Mouse (Mus musculus) spleen, adult 2 months (tissue): ENCODE measurements around the gene Tunar.

Experiments used
- CTCF ChIP-seq: fragments of 200-500 bp; IDR thresholded peaks from 2 replicates; pipeline ENCODE4 v1.5.1; 2011; ENCODE audit warnings: mild to moderate bottlenecking, inconsistent platforms; ENCODE audit not compliant: insufficient read depth, insufficient read length, insufficient replicate concordance; ENCODE audit errors: extremely low read depth
- POLR2A ChIP-seq: fragments of 200-500 bp; IDR thresholded peaks from 2 replicates; pipeline ENCODE4 v1.6.1; 2011; ENCODE audit warnings: low read depth, low read length, inconsistent platforms

DNA sequence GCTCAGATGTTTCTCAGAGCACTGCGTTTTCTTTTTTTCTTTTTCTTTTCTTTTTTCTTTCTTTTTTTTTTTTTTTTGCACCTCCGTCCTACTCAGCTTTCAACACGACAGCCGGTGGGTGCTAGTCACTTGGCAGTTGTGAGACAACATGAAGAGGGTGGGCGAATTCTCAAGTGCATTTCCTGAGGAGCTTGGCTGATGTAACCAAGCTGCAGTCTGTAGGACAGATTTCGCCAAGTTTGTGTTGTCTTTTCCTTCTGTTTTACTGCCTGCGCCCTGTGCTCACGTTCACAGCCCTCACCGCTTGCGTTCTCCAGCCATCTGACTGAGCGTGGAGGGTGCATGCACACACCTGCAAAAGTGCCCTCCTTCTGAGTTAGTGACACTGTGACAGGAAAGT lies 5.3 kb upstream of the Tunar start:
- TF ChIP-seq POLR2A: no peak
- no peak for TF ChIP-seq CTCF
